Mouse (Mus musculus) limb, embryonic 14.5 days (tissue): ENCODE measurements around the gene Rps6kc1. TPM values are rescaled to one million over a fixed set of nuclear protein-coding genes. Genes with fewer than 3 reads are reported as not detected.

Experiments
- ATAC-seq: fragments of 200-750 bp; cut with Nextera tagmentation; 2 replicates; pipeline ENCODE4 v1.8.0; 2017; ENCODE audit warnings: low read depth, moderate number of reproducible peaks, moderate TSS enrichment; ENCODE audit not compliant: low FRiP score
- DNase-seq: peaks from one replicate; pipeline ENCODE4 v3.0.0-alpha.2; 2015; ENCODE audit warnings: low spot score
- H3K27ac ChIP-seq: fragments of 300-500 bp; sonication (generic); replicated peaks from 2 replicates; pipeline ENCODE4 v1.5.1; 2014; ENCODE audit warnings: low read depth, mild to moderate bottlenecking, low read length, moderate library complexity, mixed read lengths
- H3K27me3 ChIP-seq: fragments of 300-500 bp; sonication (generic); 2 replicates; pipeline ENCODE4 v1.6.1; 2014; ENCODE audit warnings: low read length, mixed read lengths; ENCODE audit not compliant: control insufficient read depth, insufficient read depth
- H3K36me3 ChIP-seq: fragments of 300-500 bp; sonication (generic); 2 replicates; pipeline ENCODE4 v1.6.1; 2014; ENCODE audit warnings: mild to moderate bottlenecking, low read length, moderate library complexity, mixed read lengths; ENCODE audit not compliant: control insufficient read depth, insufficient read depth
- H3K4me1 ChIP-seq: fragments of 300-500 bp; sonication (generic); 2 replicates; pipeline ENCODE4 v1.6.1; 2014; ENCODE audit warnings: antibody characterized with exemption, low read length, mixed read lengths; ENCODE audit not compliant: control insufficient read depth, insufficient read depth
- H3K4me2 ChIP-seq: fragments of 300-500 bp; sonication (generic); replicated peaks from 2 replicates; pipeline ENCODE4 v1.6.1; 2014; ENCODE audit warnings: low read depth, mild to moderate bottlenecking, low read length, moderate library complexity; ENCODE audit not compliant: severe bottlenecking
- H3K4me3 ChIP-seq: fragments of 300-500 bp; sonication (generic); replicated peaks from 2 replicates; pipeline ENCODE4 v1.5.1; 2014; ENCODE audit warnings: low read length
- H3K9ac ChIP-seq: fragments of 300-500 bp; sonication (generic); 2 replicates; pipeline ENCODE4 v1.6.1; 2014; ENCODE audit warnings: mild to moderate bottlenecking, low read depth, low read length, moderate library complexity; ENCODE audit not compliant: severe bottlenecking
- H3K9me3 ChIP-seq: fragments of 300-500 bp; sonication (generic); 2 replicates; pipeline ENCODE4 v1.6.1; 2016; ENCODE audit warnings: low read length; ENCODE audit not compliant: control insufficient read depth
- POLR2A ChIP-seq: fragments of 200-500 bp; IDR thresholded peaks from 2 replicates; pipeline ENCODE4 v1.8.0; 2012; ENCODE audit warnings: inconsistent platforms, mild to moderate bottlenecking, moderate library complexity, borderline replicate concordance; ENCODE audit not compliant: insufficient read depth, insufficient read length; ENCODE audit errors: extremely low read depth
- WGBS: fragments of 180-500 bp; shearing (Covaris S2); extraction: QIAGEN DNeasy Blood & Tissue Kit; methylation state at CpG from one replicate; pipeline ENCODE4 v1.1.7; 2014; 5-methylcytosine and 5-hydroxymethylcytosine counted together
- polyA plus RNA-seq, 2 experiments: library from polyadenylated mRNA; depleted of rRNA in 1 of 2; stranded (reverse) in 1 of 2; unstranded in 1 of 2; fragments of >200 nt; fragmentation: Nextera tagmentation in 1 of 2; extraction: Ambion mirVana in 1 of 2; gene quantifications; 2 replicates each; pipeline versions ENCODE4 v1.2.1 to v1.2.3; 2012 to 2014

The Rps6kc1 gene
- polyA plus RNA-seq, 2 experiments = 14.7 to 17.4 TPM

DNA sequence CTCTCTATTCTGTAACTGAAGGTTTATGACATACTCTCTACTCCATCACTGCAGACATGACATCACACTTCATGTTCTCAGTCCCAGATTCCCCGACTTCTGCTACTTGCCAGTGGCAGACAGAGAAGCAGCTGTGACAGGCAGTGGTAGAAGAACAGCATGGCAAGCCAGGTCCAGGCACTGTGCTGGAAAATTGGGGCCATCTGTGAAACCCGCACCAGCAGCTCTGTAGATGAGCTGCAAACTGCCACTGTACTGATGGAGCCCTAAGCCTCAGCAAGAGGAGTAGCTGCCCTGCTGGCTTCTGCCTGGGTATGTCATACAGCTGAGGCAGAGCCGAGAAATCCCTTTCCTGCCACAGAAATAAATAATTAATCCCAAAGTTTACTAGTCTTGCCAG lies 236.1 kb downstream of the Rps6kc1 start:
- DNase-seq (no peak), ATAC-seq (no peak)
- Histone ChIP-seq H3K4me1 (no peaks in the 10 kb centered on the region), H3K4me2 (no peak overlapping the region), H3K4me3 (no peak overlapping the region), H3K27me3 (no peaks in the 10 kb centered on the region), H3K36me3 (no peaks in the 10 kb centered on the region), H3K9me3 (no peaks in the 10 kb centered on the region), H3K27ac (no peak overlapping the region), H3K9ac (no peak overlapping the region)
- no peak for TF ChIP-seq POLR2A
- WGBS = 77% methylated on average over 3 of the region's 3 CpGs

DNA sequence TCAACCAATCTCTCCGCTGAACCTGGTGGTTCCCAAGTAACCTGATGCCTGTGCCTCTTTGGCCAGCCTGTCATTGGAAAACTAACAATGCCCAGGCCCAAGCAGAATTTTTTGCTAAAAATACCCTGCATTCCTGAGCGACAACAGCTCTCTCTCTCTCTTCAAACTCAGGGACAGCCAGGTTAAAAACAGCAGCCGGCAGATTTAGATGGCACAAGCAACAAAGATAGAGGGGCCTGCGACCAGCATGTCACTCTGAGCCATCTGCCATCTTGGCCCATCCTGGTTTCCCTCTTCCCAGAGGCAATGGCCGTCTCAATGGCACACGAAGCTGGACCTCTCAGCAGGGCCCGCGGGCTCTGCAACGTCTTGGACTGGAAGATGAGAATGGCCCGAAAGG lies 242.5 kb downstream of the Rps6kc1 start:
- no peak overlapping the region for H3K4me2 ChIP-seq
- DNase-seq (no peak), ATAC-seq (no peak)
- H3K9me3 ChIP-seq = no peaks in the 10 kb centered on the region
- H3K9ac ChIP-seq = no peak overlapping the region
- no peaks in the 10 kb centered on the region for H3K27me3 ChIP-seq
- H3K27ac ChIP-seq = no peak overlapping the region
- H3K36me3 ChIP-seq = no peaks in the 10 kb centered on the region
- TF ChIP-seq POLR2A = no peak
- WGBS = 57% methylated on average over 10 of the region's 10 CpGs
- no peaks in the 10 kb centered on the region for H3K4me1 ChIP-seq
- H3K4me3 ChIP-seq = no peak overlapping the region

DNA sequence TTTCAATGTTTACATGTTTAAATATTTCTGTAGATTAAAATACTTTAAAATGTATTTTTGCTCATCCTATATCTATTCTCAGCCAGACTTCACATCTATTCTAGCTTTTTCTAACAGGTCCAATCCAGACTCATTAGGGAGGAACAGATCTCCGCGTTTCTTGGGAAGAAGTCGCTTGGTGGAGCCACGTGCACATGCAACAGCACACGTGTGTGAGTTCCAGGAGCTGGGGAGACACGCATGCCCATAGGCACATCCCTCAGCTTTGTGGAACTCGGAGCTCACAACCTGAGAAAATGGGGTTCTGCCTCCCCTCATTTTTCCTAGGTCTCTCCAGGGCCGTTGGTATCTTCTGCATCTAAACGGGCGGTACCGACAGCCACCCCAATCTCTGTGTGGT lies 243.7 kb downstream of the Rps6kc1 start:
- Histone ChIP-seq H3K4me1 (no peaks in the 10 kb centered on the region), H3K27ac (no peak overlapping the region), H3K36me3 (no peaks in the 10 kb centered on the region), H3K4me2 (no peak overlapping the region), H3K9me3 (no peaks in the 10 kb centered on the region), H3K4me3 (no peak overlapping the region), H3K9ac (no peak overlapping the region), H3K27me3 (no peaks in the 10 kb centered on the region)
- WGBS = 94% methylated on average over 11 of the region's 11 CpGs
- no peak for TF ChIP-seq POLR2A
- DNase-seq (no peak), ATAC-seq (no peak)

DNA sequence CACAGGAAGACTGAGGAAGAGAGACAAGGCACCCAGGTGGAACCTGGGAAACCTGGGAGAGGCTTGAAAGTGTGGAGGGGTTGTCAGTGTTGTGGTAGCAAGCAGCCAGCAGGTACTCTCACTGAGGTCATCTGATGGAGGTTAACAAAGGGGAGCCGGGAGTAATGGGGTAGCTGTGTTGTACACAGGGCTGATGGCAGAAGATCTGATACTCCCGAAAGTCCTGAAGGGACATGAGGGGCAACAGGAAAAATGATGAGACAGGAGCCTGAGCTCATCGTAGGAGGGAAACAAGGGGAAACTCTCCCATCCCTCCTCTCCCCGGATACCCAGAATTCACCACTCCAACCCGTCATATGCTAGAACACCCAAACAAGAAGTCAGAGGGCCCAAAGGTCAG lies 244.2 kb downstream of the Rps6kc1 start:
- TF ChIP-seq POLR2A = no peak
- no peak overlapping the region for H3K27ac ChIP-seq
- WGBS = 78% methylated on average over 5 of the region's 5 CpGs
- no peaks in the 10 kb centered on the region for H3K4me1 ChIP-seq
- H3K9me3 ChIP-seq = no peaks in the 10 kb centered on the region
- no peak overlapping the region for H3K4me3 ChIP-seq
- no peak overlapping the region for H3K9ac ChIP-seq
- ATAC-seq (no peak), DNase-seq (no peak)
- H3K27me3 ChIP-seq = no peaks in the 10 kb centered on the region
- no peak overlapping the region for H3K4me2 ChIP-seq
- no peaks in the 10 kb centered on the region for H3K36me3 ChIP-seq

DNA sequence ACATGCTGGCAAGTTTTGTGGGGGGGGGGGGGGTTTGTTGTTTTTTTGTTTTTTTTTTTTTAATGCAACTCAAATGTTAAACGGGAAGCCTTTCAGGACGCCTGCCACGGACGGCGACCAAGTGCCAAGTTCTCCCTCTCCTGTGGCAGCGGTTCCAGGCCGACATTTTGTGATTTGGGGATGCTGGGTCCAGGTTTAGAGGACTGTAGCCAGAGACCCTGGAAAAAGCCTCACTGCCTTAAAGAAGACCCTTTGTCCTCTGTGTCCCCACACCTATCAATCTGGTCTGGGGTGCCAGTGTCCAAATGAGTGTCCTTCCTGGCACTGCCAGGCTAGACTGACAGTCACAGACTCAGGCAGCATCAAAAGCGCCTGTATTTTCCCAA lies 246.1 kb downstream of the Rps6kc1 start:
- H3K4me3 ChIP-seq = no peak overlapping the region
- no peak for ATAC-seq
- no peaks in the 10 kb centered on the region for H3K36me3 ChIP-seq
- TF ChIP-seq POLR2A = no peak
- DNase-seq = no peak
- H3K27ac ChIP-seq = no peak overlapping the region
- H3K27me3 ChIP-seq = no peaks in the 10 kb centered on the region
- no peaks in the 10 kb centered on the region for H3K4me1 ChIP-seq
- H3K9me3 ChIP-seq = no peaks in the 10 kb centered on the region
- no peak overlapping the region for H3K9ac ChIP-seq
- no peak overlapping the region for H3K4me2 ChIP-seq
- 84% methylated on average over 8 of the region's 8 CpGs for WGBS

DNA sequence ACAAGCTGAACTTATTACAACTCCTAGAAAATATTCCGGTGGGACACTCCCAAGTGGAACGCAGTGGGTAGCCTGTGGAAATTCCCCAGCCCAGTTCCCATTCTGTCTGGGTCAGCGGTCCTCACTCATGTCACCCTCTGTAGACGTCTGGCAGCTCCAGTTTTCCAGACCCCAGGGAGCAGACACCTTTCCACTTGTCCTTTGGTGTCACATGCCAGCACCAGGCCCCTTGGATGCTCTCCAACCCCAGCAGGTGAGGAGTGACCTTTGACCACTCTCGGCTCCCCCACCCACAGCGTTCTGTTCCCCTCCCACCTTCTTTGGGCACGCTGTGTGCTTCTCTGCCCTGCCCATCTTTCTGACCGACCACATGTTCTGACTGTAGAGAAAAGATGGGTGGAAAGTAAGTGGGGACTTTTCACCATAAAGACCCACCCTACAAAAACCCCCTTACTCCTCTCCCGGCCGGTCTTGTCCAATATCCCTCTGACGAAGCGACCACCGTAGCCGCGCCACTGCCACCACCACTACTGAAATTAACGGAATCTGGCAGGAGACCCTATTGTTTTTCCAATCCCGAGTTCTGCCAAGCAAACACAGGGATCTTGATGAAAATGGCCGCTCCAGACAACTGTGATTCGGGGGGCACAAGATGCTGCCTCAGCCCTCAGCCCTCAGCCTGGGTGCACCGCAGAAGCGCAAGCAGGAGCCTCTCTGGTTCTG lies 246.6 kb downstream of the Rps6kc1 start:
- Histone ChIP-seq H3K27me3 (no peaks in the 10 kb centered on the region), H3K4me1 (no peaks in the 10 kb centered on the region), H3K9me3 (no peaks in the 10 kb centered on the region), H3K4me3 (no peak overlapping the region), H3K4me2 (no peak overlapping the region), H3K9ac (no peak overlapping the region), H3K27ac (no peak overlapping the region), H3K36me3 (no peaks in the 10 kb centered on the region)
- ATAC-seq (no peak), DNase-seq (no peak)
- no peak for TF ChIP-seq POLR2A
- 83% methylated on average over 21 of the region's 21 CpGs for WGBS
